Mouse (Mus musculus) embryonic fibroblast, embryonic 13.5 days (primary cell): ENCODE results near the gene Gjc2. TPM values are rescaled to one million over a fixed set of nuclear protein-coding genes. Genes with fewer than 3 reads are reported as not detected.
A peak's percentile ranks its signal among the peaks of the same experiment; 100 is the strongest.

Experiments used
- H3K27ac ChIP-seq: 2 replicates; pipeline ENCODE4 v1.5.1; 2012; ENCODE audit warnings: low read length, control low read depth, inconsistent platforms; ENCODE audit not compliant: insufficient read depth
- H3K4me1 ChIP-seq: 2 replicates; pipeline ENCODE4 v1.6.1; 2011; ENCODE audit warnings: low read length; ENCODE audit not compliant: control insufficient read depth, insufficient read depth
- H3K4me3 ChIP-seq: 2 replicates; pipeline ENCODE4 v1.5.1; 2011; ENCODE audit warnings: mild to moderate bottlenecking, control low read depth, low read length; ENCODE audit not compliant: insufficient read depth
- CTCF ChIP-seq: IDR thresholded peaks from 2 replicates; pipeline ENCODE4 v1.5.1; 2011; ENCODE audit warnings: mild to moderate bottlenecking, control low read depth, low read length, moderate library complexity, borderline replicate concordance; ENCODE audit not compliant: insufficient read depth
- POLR2A ChIP-seq: IDR thresholded peaks from 2 replicates; pipeline ENCODE4 v1.6.1; 2011; ENCODE audit warnings: low read depth, mild to moderate bottlenecking, control low read depth, low read length, moderate library complexity
- polyA plus RNA-seq: library from polyadenylated mRNA; stranded (reverse); fragments of >200 nt; gene quantifications from 2 replicates; pipeline ENCODE4 v1.2.4, GENCODE M21; 2011; ENCODE audit warnings: low read depth; ENCODE audit not compliant: missing spikeins, insufficient read length

The Gjc2 gene
- polyA plus RNA-seq, 1 experiment, result 0.25 TPM

DNA sequence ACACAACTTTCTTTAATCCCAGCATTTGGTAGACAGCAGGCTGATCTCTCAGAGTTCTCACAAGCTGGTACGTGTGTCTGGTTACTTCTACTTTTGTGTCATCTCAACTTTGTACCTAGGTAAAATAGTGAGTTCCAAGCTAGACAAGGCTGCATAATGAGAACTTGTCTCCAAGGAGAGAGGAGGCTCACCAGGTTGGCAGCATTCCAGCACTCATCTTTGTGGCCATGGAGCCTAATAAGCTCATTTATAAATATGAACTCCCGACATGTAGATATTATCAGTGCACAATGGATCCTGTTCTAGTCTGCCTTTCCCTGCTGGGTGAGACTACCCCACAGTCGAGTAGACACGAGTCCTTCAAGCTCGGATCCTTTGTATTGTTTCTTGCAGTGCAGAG is 26.6 kb upstream of the Gjc2 start:
- Histone ChIP-seq H3K4me1 (no peaks in the 10 kb centered on the region), H3K27ac (no peak overlapping the region), H3K4me3 (no peak overlapping the region)
- TF ChIP-seq POLR2A, result no peak
- no peak for TF ChIP-seq CTCF

DNA sequence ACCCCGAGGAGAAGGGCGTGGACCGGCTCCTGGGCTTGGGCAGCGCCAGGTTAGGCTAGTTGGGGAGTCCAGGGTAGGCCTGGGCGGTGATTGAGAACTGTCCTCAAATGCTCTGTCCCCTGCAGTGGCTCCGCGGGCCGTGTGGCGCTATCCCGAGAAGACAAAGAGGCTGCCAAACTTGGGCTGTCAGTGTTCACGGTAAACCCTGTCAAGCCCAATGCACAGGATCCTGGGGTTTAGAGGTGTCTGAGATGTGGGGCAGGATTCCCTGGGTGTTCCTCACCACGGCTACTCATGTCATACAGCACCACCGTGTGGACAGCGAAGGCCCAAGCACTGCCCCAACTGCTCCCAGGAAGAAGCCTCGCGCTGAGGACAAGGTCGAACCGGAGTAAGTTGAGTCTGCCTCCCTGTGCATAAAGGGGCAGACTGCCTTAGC is 26.0 kb upstream of the Gjc2 start:
- H3K4me1 ChIP-seq, result no peaks in the 10 kb centered on the region
- no peak overlapping the region for H3K27ac ChIP-seq
- TF ChIP-seq POLR2A (no peak), CTCF (peak; percentile 77)
- peak overlapping the region; percentile 15 for H3K4me3 ChIP-seq

DNA sequence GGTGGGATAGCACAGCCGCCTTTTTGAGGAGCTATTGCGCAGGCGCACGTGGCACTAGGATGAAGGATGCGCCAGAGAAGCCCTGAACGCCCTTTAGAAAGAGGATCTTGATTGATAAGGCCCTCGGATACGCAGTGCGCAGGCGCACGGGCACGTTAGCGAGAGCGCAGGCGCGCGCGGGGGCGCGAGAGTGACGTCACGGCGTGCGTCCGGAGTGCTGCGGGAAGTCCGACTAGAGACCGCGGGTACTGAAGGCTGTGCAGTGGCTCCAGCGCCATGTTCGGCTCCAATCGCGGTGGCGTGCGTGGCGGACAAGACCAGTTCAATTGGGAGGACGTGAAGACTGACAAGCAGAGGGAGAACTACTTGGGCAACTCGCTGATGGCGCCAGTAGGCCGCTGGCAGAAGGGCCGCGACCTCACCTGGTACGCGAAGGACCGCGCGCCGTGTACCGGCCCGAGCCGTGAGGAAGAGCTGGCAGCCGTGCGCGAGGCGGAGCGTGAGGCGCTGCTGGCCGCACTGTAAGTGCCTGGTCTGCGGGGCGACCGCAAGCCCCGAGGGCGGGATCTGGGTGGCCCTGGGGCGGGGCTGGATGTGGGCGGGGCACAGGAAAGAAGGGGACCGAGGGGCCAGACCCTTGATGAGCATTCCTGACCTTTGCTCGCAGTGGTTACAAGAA is 25.3 kb upstream of the Gjc2 start, which contains the start of gene 2310033P09Rik:
2310033P09Rik (plus strand) TSS at position 169 of the 679 bp plus-strand sequence.
- Histone ChIP-seq H3K4me1 (no peaks in the 10 kb centered on the region), H3K27ac (peak within 1 kb of the TSS; percentile 72), H3K4me3 (peak within 1 kb of the TSS; percentile 56)
- TF ChIP-seq POLR2A, result peak; percentile 88
- TF ChIP-seq CTCF, result no peak

DNA sequence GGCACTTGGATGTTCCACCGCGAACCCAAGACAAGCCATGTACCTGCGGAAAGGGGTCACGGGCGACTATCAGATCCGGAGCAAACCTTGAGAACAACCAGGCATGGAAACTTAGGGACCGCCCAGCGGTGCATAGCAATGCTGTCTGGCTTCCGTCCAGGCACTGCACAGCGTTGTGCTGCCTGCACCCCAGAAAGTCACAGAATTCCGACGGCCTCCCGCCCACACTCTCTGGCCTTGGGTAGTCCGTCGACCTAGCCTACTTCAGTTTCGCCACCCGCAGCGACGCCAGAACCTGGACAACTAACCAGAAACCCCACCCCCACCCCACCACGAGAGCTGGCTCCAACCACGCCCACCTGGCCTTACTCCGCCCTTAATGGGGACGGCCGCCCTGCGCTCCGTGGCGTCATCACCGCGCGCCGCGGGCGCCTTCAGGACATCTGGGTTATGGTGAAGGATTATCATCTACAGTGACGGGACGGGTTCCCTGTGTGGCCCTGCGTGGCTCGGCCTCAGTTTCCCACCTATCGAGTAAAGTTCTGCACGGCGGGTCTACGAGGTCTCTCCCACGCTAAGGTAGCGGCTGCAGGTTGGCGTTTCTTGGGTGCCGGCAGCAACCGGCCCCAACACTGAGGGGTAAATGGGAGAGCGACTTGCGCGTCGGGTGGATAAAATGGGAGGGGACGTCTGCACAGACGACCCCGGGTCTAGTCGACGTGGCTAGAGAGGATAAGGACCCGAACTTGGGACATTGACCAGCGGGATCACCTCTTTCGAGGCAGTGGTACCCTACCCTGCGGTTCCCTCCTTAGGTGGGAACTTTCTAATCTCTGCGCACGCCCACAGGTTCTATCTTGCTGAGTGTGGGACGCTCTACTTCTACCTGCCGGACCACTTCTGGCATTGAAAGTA is 19.3 kb upstream of the Gjc2 start, which contains the start of gene Mrpl55:
Mrpl55 (plus strand) TSS at position 406 of the 915 bp plus-strand sequence.
- H3K27ac ChIP-seq, result peak within 1 kb of the TSS; percentile 27; the same call in 1 of the 2 replicates

DNA sequence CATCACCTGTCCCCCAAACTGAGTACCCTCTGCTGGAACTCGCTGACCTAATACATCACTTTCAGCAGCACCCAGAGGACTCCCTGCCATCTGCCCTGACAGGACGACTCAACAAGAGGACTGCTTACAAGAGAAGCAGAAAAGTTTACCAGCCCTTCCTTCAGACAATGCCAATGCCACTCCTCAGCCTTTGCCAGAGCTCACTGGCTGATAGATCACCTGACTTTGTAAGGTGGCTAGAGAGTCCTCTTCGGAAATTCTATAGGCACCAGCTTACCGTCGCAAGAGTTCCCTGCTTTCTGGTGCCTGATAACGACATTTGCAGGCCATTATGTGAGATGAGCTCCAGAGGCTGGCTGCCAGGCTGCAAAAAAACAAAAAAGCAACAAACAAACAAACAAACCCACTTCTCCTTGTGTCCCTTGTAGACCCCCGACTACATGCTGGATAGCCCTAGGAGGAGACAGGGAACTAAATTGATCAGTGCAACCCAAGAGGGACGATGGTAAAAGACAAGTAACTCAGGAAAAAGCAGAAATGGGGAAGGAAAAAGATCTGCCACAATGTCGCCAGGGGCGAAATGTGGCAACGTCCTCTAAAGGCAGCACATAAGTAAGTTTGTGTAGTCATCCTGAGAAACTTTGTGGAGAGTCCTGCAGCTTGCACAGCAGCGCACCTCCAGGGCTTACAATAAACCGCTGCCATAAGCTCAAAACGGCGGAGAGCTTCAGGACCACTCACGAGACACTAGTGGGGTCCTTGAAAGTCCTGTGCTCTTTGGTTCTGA is 18.4 kb upstream of the Gjc2 start:
- Histone ChIP-seq H3K4me3 (peak overlapping the region; percentile 91), H3K4me1 (no peaks in the 10 kb centered on the region), H3K27ac (0 out of 2 replicates have a peak overlapping the region, but pooled peaks have one; percentile 27)
- TF ChIP-seq CTCF (no peak), POLR2A (no peak)

More for the DNA sequence above, 19.3 kb upstream of the Gjc2 start, which contains the start of gene Mrpl55:
- no peak for TF ChIP-seq CTCF
- peak; percentile 71 for TF ChIP-seq POLR2A
- Histone ChIP-seq H3K4me1 (no peaks in the 10 kb centered on the region), H3K4me3 (peak within 1 kb of the TSS; percentile 91)

DNA sequence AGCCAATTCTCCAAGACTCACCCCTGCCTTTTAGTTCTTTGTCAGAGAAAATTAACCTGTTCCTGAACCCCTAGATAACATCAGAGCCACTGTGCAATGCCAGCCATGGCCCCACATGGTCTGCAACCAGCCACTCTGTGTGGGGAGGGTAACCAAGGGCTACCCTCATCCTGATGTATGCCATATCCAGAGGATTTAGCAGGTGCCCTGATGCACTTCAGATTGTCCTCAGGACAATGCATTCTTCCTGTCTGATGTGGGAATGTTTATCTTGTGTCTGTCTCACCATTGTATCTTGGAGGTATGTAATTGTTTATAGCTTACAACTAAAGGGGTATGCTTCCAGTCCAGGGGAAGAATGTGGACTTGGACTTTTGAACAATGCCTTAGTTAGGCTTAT is 13.2 kb upstream of the Gjc2 start:
- no peak overlapping the region for H3K27ac ChIP-seq
- TF ChIP-seq POLR2A (no peak), CTCF (no peak)
- no peaks in the 10 kb centered on the region for H3K4me1 ChIP-seq
- no peak overlapping the region for H3K4me3 ChIP-seq

DNA sequence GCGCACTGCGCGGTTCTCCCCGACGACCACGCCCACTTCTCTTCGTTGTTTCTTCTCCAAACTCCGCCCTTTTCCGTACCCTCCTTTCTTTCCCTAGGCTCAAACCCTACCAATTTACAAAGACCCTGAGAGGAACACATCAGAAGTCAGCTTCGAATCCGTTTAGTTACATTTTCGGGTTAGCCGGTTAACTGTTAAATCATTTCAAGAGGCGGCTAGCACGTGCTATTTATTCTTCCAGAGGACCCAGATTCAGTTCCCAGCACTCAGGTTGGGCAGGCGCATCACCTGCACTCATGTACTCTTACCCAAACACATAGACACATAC is 9.0 kb upstream of the Gjc2 start, which contains the start of gene Guk1:
Guk1 (minus strand) TSS at position 154 of the 328 bp plus-strand sequence.
- Histone ChIP-seq H3K4me3 (peak within 1 kb of the TSS; percentile 61), H3K27ac (peak within 1 kb of the TSS; percentile 55), H3K4me1 (no peaks in the 10 kb centered on the region)
- TF ChIP-seq POLR2A, result no peak
- TF ChIP-seq CTCF, result no peak

DNA sequence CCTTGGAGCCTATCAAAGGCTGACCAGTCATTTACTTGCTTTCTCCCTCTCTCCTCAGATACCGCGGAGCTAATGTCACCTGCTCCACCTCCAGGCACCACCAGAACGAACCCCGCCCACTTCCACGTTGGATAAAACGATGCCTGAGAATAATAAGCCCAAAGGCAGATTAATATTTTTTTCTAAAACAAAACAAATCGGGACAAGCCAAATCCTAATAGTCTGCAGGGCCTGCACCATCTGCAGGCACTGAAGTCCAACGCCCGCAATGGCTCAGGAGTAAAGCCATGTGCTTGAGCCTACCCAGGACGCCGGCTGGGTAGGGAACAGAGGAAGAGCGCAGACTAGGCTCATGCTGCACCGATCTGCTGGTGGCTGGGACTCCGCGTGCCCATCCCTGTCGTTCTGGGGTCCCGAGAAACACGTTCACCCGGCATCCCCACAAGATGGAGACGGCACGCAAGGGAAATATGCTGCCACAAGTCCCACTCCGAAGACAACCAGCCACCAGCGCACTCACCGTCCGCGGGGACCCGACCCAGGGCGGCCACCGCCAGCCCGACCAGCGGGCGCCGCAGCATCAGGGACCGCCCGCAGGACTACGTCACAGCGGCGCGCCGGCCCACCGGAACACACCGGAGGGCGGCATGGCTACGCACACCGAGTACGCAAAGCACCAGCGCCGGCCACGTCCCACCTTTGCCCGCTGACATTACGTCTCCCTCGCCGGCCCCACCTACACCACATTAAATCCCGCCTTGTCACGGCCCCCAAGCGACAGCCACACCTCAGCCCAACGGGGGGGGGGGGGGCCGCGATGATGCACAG is 8.4 kb upstream of the Gjc2 start:
- TF ChIP-seq CTCF (no peak), POLR2A (peak; percentile 97)
- H3K4me3 ChIP-seq, result peak overlapping the region; percentile 61

More for the DNA sequence above, 8.4 kb upstream of the Gjc2 start:
- H3K27ac ChIP-seq, result peak overlapping the region; percentile 55
- H3K4me1 ChIP-seq, result no peaks in the 10 kb centered on the region
